Mouse (Mus musculus) small intestine, adult 2 months (tissue): ENCODE measurements at regions not wholly inside any gene's neighbourhood (a gene's known extent, or its start where the extent isn't known, plus 50 kb on each side); places are given as distances from the start of the nearest gene placed in this dataset.

ENCODE experiments used
- H3K27ac ChIP-seq: fragments of 200-500 bp; 2 replicates; pipeline ENCODE4 v1.5.1; 2012; ENCODE audit warnings: low read depth, low read length, control low read depth, inconsistent platforms; ENCODE audit not compliant: insufficient read depth
- H3K27me3 ChIP-seq: fragments of 200-500 bp; 2 replicates; pipeline ENCODE4 v1.6.1; 2012; ENCODE audit warnings: mild to moderate bottlenecking, moderate library complexity, low read length, inconsistent platforms; ENCODE audit not compliant: control insufficient read depth, insufficient read depth
- H3K36me3 ChIP-seq: fragments of 200-500 bp; 2 replicates; pipeline ENCODE4 v1.6.1; 2012; ENCODE audit warnings: mild to moderate bottlenecking, low read length, control low read depth, inconsistent platforms; ENCODE audit not compliant: control insufficient read depth, insufficient read depth
- H3K4me1 ChIP-seq: fragments of 200-500 bp; 2 replicates; pipeline ENCODE4 v1.6.1; 2012; ENCODE audit warnings: low read length, inconsistent platforms, mixed read lengths; ENCODE audit not compliant: control insufficient read depth, insufficient read depth, insufficient read length
- H3K4me3 ChIP-seq: fragments of 200-500 bp; 2 replicates; pipeline ENCODE4 v1.5.1; 2012; ENCODE audit warnings: low read depth, mild to moderate bottlenecking, control low read depth, inconsistent platforms, low read length, moderate library complexity
- CTCF ChIP-seq: fragments of 200-500 bp; IDR thresholded peaks from 2 replicates; pipeline ENCODE4 v1.5.1; 2012; ENCODE audit warnings: low read depth, mild to moderate bottlenecking, control low read depth, inconsistent platforms, low read length, moderate library complexity, mixed read lengths; ENCODE audit not compliant: insufficient replicate concordance, insufficient read length; ENCODE audit errors: extremely low read depth
- POLR2A ChIP-seq: fragments of 200-500 bp; IDR thresholded peaks from 2 replicates; pipeline ENCODE4 v1.6.1; 2012; ENCODE audit warnings: low read depth, mild to moderate bottlenecking, control low read depth, inconsistent platforms, low read length, moderate library complexity
- WGBS: fragments of 180-500 bp; shearing (Covaris S2); methylation state at CpG from one replicate; pipeline ENCODE4 v1.1.7; 2018; 5-methylcytosine and 5-hydroxymethylcytosine counted together

DNA sequence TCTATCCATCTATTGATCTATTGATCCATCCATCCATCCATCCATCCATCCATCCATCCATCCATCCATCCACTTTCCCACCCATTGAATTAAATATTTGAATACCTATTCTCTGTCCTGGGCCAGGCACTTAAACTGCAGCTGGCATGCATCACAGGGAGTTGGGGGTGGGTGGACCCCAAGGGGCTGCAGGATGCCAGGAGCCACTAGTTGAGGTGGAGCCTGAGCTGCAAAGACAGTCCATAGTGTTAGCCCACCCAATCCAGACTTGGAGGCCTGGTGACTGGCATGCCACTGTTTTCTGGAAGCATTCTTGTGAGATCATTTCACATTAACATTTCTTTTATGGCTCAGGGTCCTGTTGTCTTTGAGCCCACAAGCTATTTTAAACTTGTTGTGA lies 215.3 kb upstream of the Peli2 start:
- no peaks in the 10 kb centered on the region for H3K4me1 ChIP-seq
- no peaks in the 10 kb centered on the region for H3K27me3 ChIP-seq
- H3K27ac ChIP-seq = no peak overlapping the region
- H3K36me3 ChIP-seq = no peaks in the 10 kb centered on the region
- TF ChIP-seq CTCF = no peak
- H3K4me3 ChIP-seq = no peak overlapping the region

DNA sequence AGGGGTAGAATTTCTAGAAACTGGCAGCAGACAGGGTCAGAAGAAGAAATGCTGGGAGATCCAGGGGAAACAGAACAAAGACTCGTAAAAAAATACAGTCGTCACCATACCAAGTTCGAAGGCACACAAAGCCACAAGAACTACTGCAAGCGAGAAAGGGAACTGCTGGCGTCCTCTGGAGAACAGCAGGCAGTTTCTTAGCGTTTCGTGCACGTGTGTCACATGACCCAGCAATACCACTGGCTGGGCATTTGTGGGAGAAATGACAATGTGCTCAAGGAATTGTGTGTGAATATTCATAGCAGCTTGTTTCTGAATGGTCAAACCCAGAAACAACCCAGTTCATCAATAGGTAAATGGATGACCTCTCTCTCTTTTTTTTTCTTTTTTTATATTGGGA lies 211.5 kb upstream of the Peli2 start:
- Histone ChIP-seq H3K27me3 (no peaks in the 10 kb centered on the region), H3K27ac (no peak overlapping the region), H3K4me3 (no peak overlapping the region), H3K4me1 (no peaks in the 10 kb centered on the region), H3K36me3 (no peaks in the 10 kb centered on the region)
- 47% methylated on average over 8 of the region's 8 CpGs for WGBS
- TF ChIP-seq CTCF = no peak
- no peak for TF ChIP-seq POLR2A

DNA sequence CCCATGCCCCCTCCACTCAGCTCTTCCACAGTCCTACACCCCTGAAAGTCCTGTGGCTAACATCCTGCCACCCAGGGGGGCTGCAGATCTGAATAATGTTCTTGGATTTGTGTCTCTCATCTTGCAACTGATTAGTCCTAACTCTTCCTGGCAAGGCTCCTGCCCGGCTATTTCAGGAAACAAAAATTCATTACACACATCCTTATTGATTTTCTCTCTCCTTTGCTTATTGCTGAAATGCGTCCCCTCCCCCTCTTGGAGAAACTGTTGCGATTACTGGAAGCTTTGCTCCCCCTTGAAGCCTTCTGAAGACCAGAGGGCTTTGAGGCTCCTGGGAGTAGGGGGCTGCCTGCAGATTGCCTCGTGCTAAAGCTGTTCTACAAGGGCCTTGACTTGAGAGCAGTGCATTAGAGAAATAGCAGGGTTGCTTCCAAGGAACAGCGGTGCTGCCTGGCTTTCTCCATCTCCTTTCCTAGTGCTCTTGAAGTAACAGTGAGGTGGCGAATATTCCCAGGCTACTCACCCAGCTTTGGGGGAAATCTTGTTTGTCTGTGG lies 209.8 kb upstream of the Peli2 start:
- no peaks in the 10 kb centered on the region for H3K27me3 ChIP-seq
- WGBS = 36% methylated on average over 6 of the region's 6 CpGs
- no peaks in the 10 kb centered on the region for H3K4me1 ChIP-seq
- H3K4me3 ChIP-seq = no peak overlapping the region
- no peaks in the 10 kb centered on the region for H3K36me3 ChIP-seq
- H3K27ac ChIP-seq = no peak overlapping the region
- TF ChIP-seq POLR2A = no peak
- TF ChIP-seq CTCF = no peak

DNA sequence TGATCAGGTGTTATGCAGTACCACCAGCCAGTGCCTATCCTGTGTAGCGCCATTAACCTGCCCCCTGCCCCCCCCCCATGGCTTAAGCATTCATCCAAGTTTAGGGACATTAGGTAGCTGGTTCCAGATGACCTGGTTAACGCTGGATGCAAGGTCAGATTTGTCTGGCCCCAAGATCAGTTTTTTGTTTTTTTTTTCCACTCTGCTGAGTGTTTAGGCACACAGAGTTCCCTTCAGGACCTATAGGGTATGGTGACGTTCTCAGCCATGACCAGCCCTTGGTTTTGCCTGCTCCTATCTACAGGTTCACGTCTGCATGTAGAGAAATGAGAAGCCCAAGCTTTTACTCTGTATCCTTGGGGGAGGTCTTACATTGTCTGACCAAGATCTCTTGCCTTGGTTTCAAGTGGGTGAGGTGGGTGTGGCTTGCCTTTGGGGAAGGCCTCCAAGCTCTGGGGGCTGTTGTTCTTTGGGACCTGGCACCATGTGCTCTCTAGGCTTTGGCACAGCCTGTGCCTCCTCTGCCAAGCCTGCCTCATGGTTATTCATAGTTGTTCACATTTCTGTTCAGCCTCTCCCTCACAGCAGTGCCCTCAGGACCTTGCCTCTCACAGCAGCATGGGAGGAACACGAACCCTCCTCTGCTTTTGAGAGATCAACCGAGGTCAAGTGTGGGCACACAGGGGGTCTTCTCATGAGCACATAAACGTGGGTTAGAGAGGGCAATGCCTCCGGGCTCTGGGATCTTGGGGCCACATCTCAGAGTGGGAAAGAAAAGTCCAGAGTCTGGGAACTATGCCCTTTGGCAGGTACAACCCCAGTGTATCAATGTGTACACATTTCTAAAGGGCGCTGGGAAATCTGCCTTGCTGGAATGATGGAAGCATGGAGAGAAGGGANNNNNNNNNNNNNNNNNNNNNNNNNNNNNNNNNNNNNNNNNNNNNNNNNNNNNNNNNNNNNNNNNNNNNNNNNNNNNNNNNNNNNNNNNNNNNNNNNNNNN lies 208.8 kb upstream of the Peli2 start:
- Histone ChIP-seq H3K4me3 (no peak overlapping the region), H3K4me1 (no peaks in the 10 kb centered on the region), H3K27me3 (no peaks in the 10 kb centered on the region), H3K27ac (no peak overlapping the region), H3K36me3 (no peaks in the 10 kb centered on the region)
- 74% methylated on average over 9 of the region's 9 CpGs for WGBS
- TF ChIP-seq CTCF = no peak
- no peak for TF ChIP-seq POLR2A

DNA sequence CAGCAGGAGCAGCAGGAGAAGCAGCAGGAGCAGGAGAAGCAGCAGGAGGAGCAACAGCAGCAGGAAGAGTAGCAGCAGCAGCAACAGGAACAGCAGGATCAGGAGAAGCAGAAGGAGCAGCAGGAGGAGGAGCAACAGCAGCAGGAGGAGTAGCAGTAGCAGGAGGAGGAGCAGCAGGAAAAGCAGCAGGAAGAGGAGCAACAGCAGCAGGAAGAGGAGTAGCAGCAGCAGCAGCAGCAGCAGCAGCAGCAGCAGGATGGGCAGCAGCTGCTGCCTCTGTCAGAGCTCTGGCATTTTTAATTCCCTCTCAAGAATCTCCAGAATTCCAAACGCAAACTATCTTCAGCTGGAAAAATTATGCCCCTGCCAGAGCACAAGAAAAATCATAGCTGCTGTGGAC lies 205.0 kb upstream of the Peli2 start:
- H3K4me1 ChIP-seq = no peaks in the 10 kb centered on the region
- no peaks in the 10 kb centered on the region for H3K27me3 ChIP-seq
- whole genome bisulfite sequencing = 64% methylated on average over 1 of the region's 1 CpGs
- no peak overlapping the region for H3K27ac ChIP-seq
- H3K36me3 ChIP-seq = no peaks in the 10 kb centered on the region
- TF ChIP-seq CTCF (no peak), POLR2A (no peak)
- H3K4me3 ChIP-seq = no peak overlapping the region

DNA sequence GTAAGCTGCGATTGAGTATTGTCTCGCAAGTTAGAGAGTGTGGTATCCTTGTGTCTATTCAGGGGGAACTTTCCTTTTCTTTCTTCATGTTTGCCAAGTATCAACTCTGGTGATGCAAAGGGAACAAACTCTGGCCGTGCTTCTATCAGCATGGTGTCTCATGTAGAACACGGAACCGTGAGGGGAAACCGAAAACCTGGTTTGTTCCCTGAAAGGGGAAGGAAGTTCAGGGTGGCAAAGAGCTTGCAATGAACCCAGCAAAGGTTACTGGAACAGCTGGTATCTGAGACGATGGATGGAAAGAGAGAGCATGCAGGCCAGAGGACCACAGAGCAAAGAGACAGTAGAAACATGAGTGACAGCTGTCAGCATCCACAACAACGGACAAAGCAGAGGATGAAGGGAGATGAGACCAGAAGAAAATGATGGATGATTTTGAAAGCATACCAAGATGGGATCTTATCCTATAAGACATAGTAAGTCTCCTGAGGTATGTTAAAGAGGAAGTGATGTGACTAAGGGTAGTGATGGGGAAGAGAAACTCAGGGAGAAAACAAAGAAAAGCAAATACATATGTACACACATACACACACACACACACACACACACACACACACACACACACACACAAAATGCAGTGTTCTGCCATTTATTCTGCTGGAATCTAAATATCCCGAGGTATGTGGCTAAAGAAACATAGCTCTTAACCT lies 199.8 kb upstream of the Peli2 start:
- Histone ChIP-seq H3K4me1 (no peaks in the 10 kb centered on the region), H3K27ac (no peak overlapping the region), H3K4me3 (no peak overlapping the region), H3K27me3 (no peaks in the 10 kb centered on the region), H3K36me3 (no peaks in the 10 kb centered on the region)
- WGBS = 83% methylated on average over 9 of the region's 9 CpGs
- TF ChIP-seq POLR2A (no peak), CTCF (no peak)

DNA sequence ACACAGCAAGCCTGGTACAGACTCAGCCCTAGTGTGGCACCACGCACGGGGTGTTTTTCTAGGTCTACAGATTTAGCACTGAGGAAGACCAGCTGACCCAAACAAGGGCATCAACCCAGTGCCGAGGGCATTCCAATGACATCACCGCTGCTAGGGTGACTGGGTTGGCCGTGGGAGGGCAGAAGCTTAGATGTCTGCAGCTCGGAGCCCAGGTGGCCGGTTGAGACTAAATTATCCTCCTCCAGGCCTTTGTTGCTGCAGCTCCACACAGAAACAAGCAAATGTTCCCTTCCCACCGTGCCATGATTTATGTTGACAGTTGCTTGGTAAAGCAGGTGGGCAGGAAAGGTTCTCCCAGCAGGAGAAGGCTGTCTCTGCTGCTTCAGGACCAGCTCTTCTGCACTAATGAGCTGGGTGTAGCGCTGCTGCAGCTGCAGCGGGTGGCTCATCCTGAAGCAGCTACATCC lies 198.8 kb upstream of the Peli2 start:
- no peak overlapping the region for H3K4me3 ChIP-seq
- no peaks in the 10 kb centered on the region for H3K36me3 ChIP-seq
- WGBS = 65% methylated on average over 10 of the region's 10 CpGs
- TF ChIP-seq POLR2A (no peak), CTCF (no peak)
- H3K4me1 ChIP-seq = no peaks in the 10 kb centered on the region
- no peak overlapping the region for H3K27ac ChIP-seq
- H3K27me3 ChIP-seq = no peaks in the 10 kb centered on the region
